Comparison of ENCODE assay signal across 16 mouse cellular contexts in the genomic region with DNA sequence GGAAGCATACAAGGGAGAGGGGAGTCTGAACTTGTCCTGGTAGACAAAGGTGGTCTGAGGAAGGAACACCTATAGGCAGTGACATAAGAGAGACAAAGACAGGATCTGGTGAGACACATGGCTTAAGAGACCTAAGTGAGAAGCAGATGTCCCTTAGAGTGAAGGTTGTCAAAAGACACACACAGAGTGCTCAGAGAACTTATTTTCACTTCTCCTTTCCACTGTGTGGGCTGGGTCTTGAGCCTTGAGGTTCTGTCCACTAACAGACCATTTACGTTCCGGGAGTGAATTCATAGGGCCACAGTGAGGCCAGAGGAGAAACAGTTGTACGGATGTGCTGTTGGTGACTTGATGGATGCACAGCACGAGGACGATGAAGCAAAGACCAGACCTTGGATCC.
"Had no signal": no experiment of that assay in that cellular context is flagged by ENCODE, and none has a peak within 500 bp of the region (broad histone marks: within the 10 kb centered on the region; RNA-seq: fewer than 3 reads in every experiment).

No protein-coding gene starts in this region.

- H3K4me2 ChIP-seq: neural tube, embryonic 13.5 days; neural tube, embryonic 15.5 days; stomach, embryonic 15.5 days had no signal

- H3K9me3 ChIP-seq: neural tube, embryonic 13.5 days; neural tube, embryonic 15.5 days; stomach, embryonic 15.5 days had no signal

- H3K4me3 ChIP-seq: neural tube, embryonic 13.5 days; neural tube, embryonic 15.5 days; stomach, embryonic 15.5 days had no signal

- H3K36me3 ChIP-seq: neural tube, embryonic 13.5 days; neural tube, embryonic 15.5 days; stomach, embryonic 15.5 days had no signal

- H3K9ac ChIP-seq: neural tube, embryonic 13.5 days; neural tube, embryonic 15.5 days; stomach, embryonic 15.5 days had no signal

- H3K27me3 ChIP-seq: neural tube, embryonic 13.5 days; neural tube, embryonic 15.5 days; stomach, embryonic 15.5 days had no signal

- DNase-seq: retina, postnatal 1 day; right cerebral cortex, adult 18-20 months; right cerebral cortex, postnatal 14 days; right cerebral cortex, postnatal 25 days; right cerebral cortex, postnatal 4 days; spleen, adult 18-20 months; thymus, adult 18-20 months; thymus, adult 2 months; thymus, postnatal 14 days; thymus, postnatal 25 days; thymus, postnatal 36 days; thymus, postnatal 4 days had no signal

- H3K4me1 ChIP-seq: neural tube, embryonic 13.5 days; neural tube, embryonic 15.5 days; stomach, embryonic 15.5 days had no signal

- H3K27ac ChIP-seq: neural tube, embryonic 13.5 days; neural tube, embryonic 15.5 days; stomach, embryonic 15.5 days; stomach, postnatal 0 days had no signal
